Mouse (Mus musculus) embryonic facial prominence, embryonic 13.5 days (tissue): Measurements from ENCODE around the gene Kdelc2. TPM values are rescaled to one million over a fixed set of nuclear protein-coding genes. Genes with fewer than 3 reads are reported as not detected.

Experiments
- ATAC-seq: fragments of 200-750 bp; cut with Nextera tagmentation; 2 replicates; pipeline ENCODE4 v1.8.0; 2017; ENCODE audit warnings: low read depth; ENCODE audit not compliant: insufficient number of reproducible peaks, insufficient read depth, low FRiP score, low TSS enrichment
- H3K27ac ChIP-seq: fragments of 300-500 bp; sonication (generic); 2 replicates; pipeline ENCODE4 v1.5.1; 2015; ENCODE audit warnings: moderate library complexity, mild to moderate bottlenecking, inconsistent platforms
- H3K27me3 ChIP-seq: fragments of 300-500 bp; sonication (generic); 2 replicates; pipeline ENCODE4 v1.6.1; 2015; ENCODE audit warnings: mild to moderate bottlenecking, inconsistent platforms
- H3K36me3 ChIP-seq: fragments of 300-500 bp; sonication (generic); 2 replicates; pipeline ENCODE4 v1.6.1; 2015; ENCODE audit warnings: mild to moderate bottlenecking, inconsistent platforms
- H3K4me1 ChIP-seq: fragments of 300-500 bp; sonication (generic); 2 replicates; pipeline ENCODE4 v1.6.1; 2015; ENCODE audit warnings: inconsistent platforms
- H3K4me2 ChIP-seq: fragments of 300-500 bp; sonication (generic); 2 replicates; pipeline ENCODE4 v1.6.1; 2015; ENCODE audit warnings: moderate library complexity, mild to moderate bottlenecking, inconsistent platforms
- H3K4me3 ChIP-seq: fragments of 300-500 bp; sonication (generic); 2 replicates; pipeline ENCODE4 v1.5.1; 2015; ENCODE audit warnings: mild to moderate bottlenecking, inconsistent platforms
- H3K9ac ChIP-seq: fragments of 300-500 bp; sonication (generic); 2 replicates; pipeline ENCODE4 v1.6.1; 2015; ENCODE audit warnings: mild to moderate bottlenecking, inconsistent platforms
- H3K9me3 ChIP-seq: fragments of 300-500 bp; sonication (generic); 2 replicates; pipeline ENCODE4 v1.6.1; 2016; ENCODE audit warnings: inconsistent platforms
- WGBS: fragments of 180-500 bp; shearing (Covaris S2); methylation state at CpG from one replicate; pipeline ENCODE4 v1.1.7; 2015; ENCODE audit warnings: mixed read lengths; 5-methylcytosine and 5-hydroxymethylcytosine counted together
- polyA plus RNA-seq: library from polyadenylated mRNA; unstranded; fragments of >200 nt; fragmentation: Nextera tagmentation; extraction: Ambion mirVana; gene quantifications from 2 replicates; pipeline ENCODE4 v1.2.1, GENCODE M21; 2015

Gene Kdelc2
- polyA plus RNA-seq, 1 experiment from 2014 or later, result 20.7 TPM

GRCm38 (mm10) chr9:53389109-53389508, 5.3 kb downstream of the Kdelc2 start:
- H3K4me2 ChIP-seq, result no peak overlapping the region
- 93% methylated on average over 3 of the region's 3 CpGs for WGBS
- no peaks in the 10 kb centered on the region for H3K9me3 ChIP-seq
- no peak overlapping the region for H3K9ac ChIP-seq
- ATAC-seq, result no peak
- H3K27ac ChIP-seq, result no peak overlapping the region
- no peak overlapping the region for H3K4me3 ChIP-seq
- no peaks in the 10 kb centered on the region for H3K27me3 ChIP-seq
- peaks cover 9% of the 10 kb centered on the region for H3K4me1 ChIP-seq
- H3K36me3 ChIP-seq, result peaks cover 18% of the 10 kb centered on the region

GRCm38 (mm10) chr9:53390136-53390535, 6.3 kb downstream of the Kdelc2 start:
- no peaks in the 10 kb centered on the region for H3K27me3 ChIP-seq
- H3K4me1 ChIP-seq, result peaks cover 5% of the 10 kb centered on the region
- H3K4me2 ChIP-seq, result no peak overlapping the region
- H3K9me3 ChIP-seq, result no peaks in the 10 kb centered on the region
- H3K36me3 ChIP-seq, result peaks cover 18% of the 10 kb centered on the region
- H3K27ac ChIP-seq, result no peak overlapping the region
- 72% methylated on average over 7 of the region's 7 CpGs for WGBS
- H3K4me3 ChIP-seq, result no peak overlapping the region
- no peak overlapping the region for H3K9ac ChIP-seq
- ATAC-seq, result no peak

DNA sequence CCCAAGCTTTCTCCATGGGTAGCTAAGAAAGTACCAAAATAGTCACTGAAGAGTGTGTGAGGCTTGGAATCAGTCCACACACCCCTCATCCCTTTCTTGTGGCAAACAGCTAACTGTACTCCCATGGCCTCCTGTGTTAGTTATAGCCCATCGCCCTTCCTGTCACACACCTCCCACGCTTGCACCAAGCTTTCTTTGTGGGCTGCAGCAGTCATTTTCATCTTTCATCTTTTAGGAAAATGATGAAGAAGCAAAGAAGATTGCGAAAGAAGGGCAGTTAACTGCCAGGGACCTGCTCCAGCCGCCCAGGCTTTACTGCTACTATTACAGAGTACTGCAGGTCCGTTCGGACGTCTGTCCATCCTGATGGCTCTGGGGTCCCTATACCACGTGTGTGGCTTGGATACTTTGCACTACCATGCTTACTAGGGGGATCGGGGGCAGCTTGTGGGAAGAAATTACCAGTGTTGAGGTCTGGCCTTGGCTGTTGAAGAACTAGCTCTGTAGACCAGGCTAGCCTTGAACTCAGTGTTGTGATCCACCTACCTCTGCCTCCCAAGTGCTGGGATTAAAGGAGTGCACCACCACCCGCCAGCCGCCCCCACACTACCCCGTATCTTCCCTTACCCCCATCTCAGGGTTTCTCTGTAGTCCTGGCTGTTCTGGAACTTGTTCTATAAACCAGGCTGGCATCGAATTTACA, 14.0 kb downstream of the Kdelc2 start:
- Histone ChIP-seq H3K4me3 (no peak overlapping the region), H3K27ac (no peak overlapping the region), H3K9ac (no peak overlapping the region), H3K36me3 (peaks cover 5% of the 10 kb centered on the region; the same call in 1 of the 2 replicates), H3K4me1 (peaks cover 9% of the 10 kb centered on the region), H3K27me3 (no peaks in the 10 kb centered on the region), H3K9me3 (no peaks in the 10 kb centered on the region), H3K4me2 (no peak overlapping the region)
- 81% methylated on average over 13 of the region's 13 CpGs for WGBS
- ATAC-seq, result no peak

- peaks cover 14% of the 10 kb centered on the region for H3K4me1 ChIP-seq
- H3K9me3 ChIP-seq, result no peaks in the 10 kb centered on the region
- no peak for ATAC-seq
- no peaks in the 10 kb centered on the region for H3K27me3 ChIP-seq
- peaks cover 5% of the 10 kb centered on the region; the same call in 1 of the 2 replicates for H3K36me3 ChIP-seq
- WGBS, result 13% methylated on average over 5 of the region's 5 CpGs
- no peak overlapping the region for H3K4me2 ChIP-seq
- no peak overlapping the region for H3K9ac ChIP-seq
- no peak overlapping the region for H3K27ac ChIP-seq
- H3K4me3 ChIP-seq, result no peak overlapping the region
Observed at GRCm38 (mm10) chr9:53398388-53398700, 14.5 kb downstream of the Kdelc2 start.

DNA sequence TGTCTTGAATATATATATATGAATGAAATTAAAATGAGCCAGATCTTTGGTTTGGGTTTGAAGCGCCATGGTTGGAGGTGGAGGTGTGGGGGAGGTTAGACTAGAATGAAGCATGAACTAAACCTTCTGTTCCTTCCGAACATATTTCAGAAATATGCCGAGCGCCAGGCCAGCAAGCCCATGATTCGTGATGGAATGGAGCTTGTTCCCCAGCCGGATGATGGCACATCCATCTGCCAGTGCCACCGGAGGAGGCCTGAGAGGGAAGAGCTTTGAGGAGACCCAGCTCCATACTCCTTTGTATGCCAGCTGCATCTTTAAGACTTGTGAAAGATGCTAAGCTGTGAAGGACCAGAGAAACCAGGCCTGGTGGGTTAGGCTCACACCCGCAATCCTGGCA, 15.7 kb downstream of the Kdelc2 start:
- no peaks in the 10 kb centered on the region for H3K9me3 ChIP-seq
- H3K27ac ChIP-seq, result no peak overlapping the region
- no peaks in the 10 kb centered on the region for H3K27me3 ChIP-seq
- H3K36me3 ChIP-seq, result peaks cover 5% of the 10 kb centered on the region; the same call in 1 of the 2 replicates
- H3K4me2 ChIP-seq, result no peak overlapping the region
- no peak overlapping the region for H3K4me3 ChIP-seq
- WGBS, result 92% methylated on average over 8 of the region's 8 CpGs
- no peak overlapping the region for H3K9ac ChIP-seq
- no peak for ATAC-seq
- peaks cover 16% of the 10 kb centered on the region for H3K4me1 ChIP-seq

- 82% methylated on average over 4 of the region's 4 CpGs for WGBS
- Histone ChIP-seq H3K9me3 (no peaks in the 10 kb centered on the region), H3K36me3 (peaks cover 5% of the 10 kb centered on the region; the same call in 1 of the 2 replicates), H3K4me2 (no peak overlapping the region), H3K4me3 (no peak overlapping the region), H3K27ac (no peak overlapping the region), H3K4me1 (peaks cover 22% of the 10 kb centered on the region), H3K9ac (no peak overlapping the region), H3K27me3 (no peaks in the 10 kb centered on the region)
- no peak for ATAC-seq
Observed at GRCm38 (mm10) chr9:53400696-53401095, 16.9 kb downstream of the Kdelc2 start.

DNA sequence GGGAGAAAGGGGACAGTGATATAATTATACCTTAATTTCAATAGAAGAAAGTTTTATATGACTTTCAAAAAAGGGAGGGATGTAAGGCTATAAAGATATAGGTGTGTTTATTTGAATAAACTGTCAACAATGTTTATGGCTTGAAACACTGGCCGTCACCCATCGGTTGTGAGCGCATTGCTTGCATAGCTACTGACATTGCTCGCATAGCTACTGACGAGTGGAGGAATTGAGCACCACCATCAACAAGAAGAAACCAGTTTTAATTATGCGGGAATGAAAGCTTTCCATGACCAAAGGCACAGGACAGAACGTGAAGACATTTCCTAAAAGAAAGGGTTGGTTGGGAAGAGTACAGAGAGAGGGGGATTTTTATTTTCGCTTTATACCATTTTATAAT, 17.3 kb downstream of the Kdelc2 start:
- no peak for ATAC-seq
- H3K4me1 ChIP-seq, result peaks cover 22% of the 10 kb centered on the region
- no peaks in the 10 kb centered on the region for H3K27me3 ChIP-seq
- H3K36me3 ChIP-seq, result peaks cover 5% of the 10 kb centered on the region; the same call in 1 of the 2 replicates
- H3K9me3 ChIP-seq, result no peaks in the 10 kb centered on the region
- H3K4me2 ChIP-seq, result no peak overlapping the region
- H3K4me3 ChIP-seq, result no peak overlapping the region
- WGBS, result 79% methylated on average over 8 of the region's 8 CpGs
- no peak overlapping the region for H3K9ac ChIP-seq
- no peak overlapping the region for H3K27ac ChIP-seq

- peak within 1 kb of the TSS; percentile 14 for H3K4me3 ChIP-seq
- no peak for ATAC-seq
- H3K36me3 ChIP-seq, result peaks cover 5% of the 10 kb centered on the region; the same call in 1 of the 2 replicates
Observed at GRCm38 (mm10) chr9:53402291-53402711, 18.5 kb downstream of the Kdelc2 start, which contains the start of gene 4930550C14Rik. Gene 4930550C14Rik, plus strand, starts transcription at chr9:53402325.

GRCm38 (mm10) chr9:53402991-53403390, 19.2 kb downstream of the Kdelc2 start:
- no peak for ATAC-seq
- H3K27ac ChIP-seq, result peak overlapping the region; percentile 64
- H3K4me2 ChIP-seq, result peak overlapping the region; percentile 50

More at GRCm38 (mm10) chr9:53402291-53402711, 18.5 kb downstream of the Kdelc2 start, which contains the start of gene 4930550C14Rik:
- peak within 1 kb of the TSS; percentile 64 for H3K27ac ChIP-seq
- peak within 1 kb of the TSS; percentile 50 for H3K4me2 ChIP-seq
- peak within 1 kb of the TSS; percentile 44 for H3K9ac ChIP-seq
- WGBS, result 25% methylated on average over 11 of the region's 11 CpGs
- peaks cover 22% of the 10 kb centered on the region for H3K4me1 ChIP-seq
- no peaks in the 10 kb centered on the region for H3K9me3 ChIP-seq
- H3K27me3 ChIP-seq, result no peaks in the 10 kb centered on the region

DNA sequence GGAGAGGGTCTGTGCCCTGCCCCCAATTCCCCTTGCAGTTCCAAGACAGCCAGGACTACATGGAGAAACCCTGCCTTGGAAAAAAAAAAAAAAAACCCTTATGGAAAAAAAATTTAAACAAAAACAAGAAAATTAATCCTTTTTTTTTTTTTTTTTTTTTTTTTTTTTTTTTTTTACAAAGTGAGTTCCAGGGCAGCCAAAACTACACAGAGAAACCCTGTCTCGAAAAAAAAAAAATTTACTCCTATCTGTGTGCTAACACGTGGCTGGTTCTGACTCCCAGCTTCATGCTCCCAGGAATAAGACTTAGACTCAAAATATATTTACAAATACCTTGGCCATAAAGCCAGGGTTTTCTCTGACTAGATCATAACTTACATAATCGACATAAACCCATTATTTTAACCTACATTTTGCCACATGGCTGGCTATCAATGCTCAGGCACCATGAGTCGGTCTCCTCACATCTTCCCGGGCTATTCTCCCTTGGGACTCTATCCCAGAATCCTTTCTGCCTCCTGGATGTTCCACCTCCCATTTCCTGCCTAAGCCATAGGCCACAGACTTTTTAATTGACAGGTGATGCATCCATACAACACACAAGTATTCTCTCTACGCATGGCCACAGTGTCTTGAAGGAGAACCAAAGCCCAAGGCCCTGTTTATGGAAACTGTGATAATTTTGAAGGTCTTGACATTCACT, 20.4 kb downstream of the Kdelc2 start:
- H3K4me1 ChIP-seq, result peaks cover 22% of the 10 kb centered on the region
- H3K27ac ChIP-seq, result no peak overlapping the region
- WGBS, result 84% methylated on average over 6 of the region's 6 CpGs
- peak overlapping the region; percentile 60; the same call in 1 of the 2 replicates for H3K4me2 ChIP-seq
- ATAC-seq, result no peak
- no peaks in the 10 kb centered on the region for H3K27me3 ChIP-seq
- no peak overlapping the region for H3K9ac ChIP-seq
- H3K9me3 ChIP-seq, result no peaks in the 10 kb centered on the region
- no peak overlapping the region for H3K4me3 ChIP-seq
- H3K36me3 ChIP-seq, result peaks cover 5% of the 10 kb centered on the region; the same call in 1 of the 2 replicates

More at GRCm38 (mm10) chr9:53402991-53403390, 19.2 kb downstream of the Kdelc2 start:
- Histone ChIP-seq H3K4me1 (peaks cover 22% of the 10 kb centered on the region), H3K4me3 (0 out of 2 replicates have a peak overlapping the region, but pooled peaks have one; percentile 14), H3K9me3 (no peaks in the 10 kb centered on the region), H3K9ac (no peak overlapping the region), H3K36me3 (peaks cover 5% of the 10 kb centered on the region; the same call in 1 of the 2 replicates), H3K27me3 (no peaks in the 10 kb centered on the region)
- WGBS, result 51% methylated on average over 8 of the region's 8 CpGs

DNA sequence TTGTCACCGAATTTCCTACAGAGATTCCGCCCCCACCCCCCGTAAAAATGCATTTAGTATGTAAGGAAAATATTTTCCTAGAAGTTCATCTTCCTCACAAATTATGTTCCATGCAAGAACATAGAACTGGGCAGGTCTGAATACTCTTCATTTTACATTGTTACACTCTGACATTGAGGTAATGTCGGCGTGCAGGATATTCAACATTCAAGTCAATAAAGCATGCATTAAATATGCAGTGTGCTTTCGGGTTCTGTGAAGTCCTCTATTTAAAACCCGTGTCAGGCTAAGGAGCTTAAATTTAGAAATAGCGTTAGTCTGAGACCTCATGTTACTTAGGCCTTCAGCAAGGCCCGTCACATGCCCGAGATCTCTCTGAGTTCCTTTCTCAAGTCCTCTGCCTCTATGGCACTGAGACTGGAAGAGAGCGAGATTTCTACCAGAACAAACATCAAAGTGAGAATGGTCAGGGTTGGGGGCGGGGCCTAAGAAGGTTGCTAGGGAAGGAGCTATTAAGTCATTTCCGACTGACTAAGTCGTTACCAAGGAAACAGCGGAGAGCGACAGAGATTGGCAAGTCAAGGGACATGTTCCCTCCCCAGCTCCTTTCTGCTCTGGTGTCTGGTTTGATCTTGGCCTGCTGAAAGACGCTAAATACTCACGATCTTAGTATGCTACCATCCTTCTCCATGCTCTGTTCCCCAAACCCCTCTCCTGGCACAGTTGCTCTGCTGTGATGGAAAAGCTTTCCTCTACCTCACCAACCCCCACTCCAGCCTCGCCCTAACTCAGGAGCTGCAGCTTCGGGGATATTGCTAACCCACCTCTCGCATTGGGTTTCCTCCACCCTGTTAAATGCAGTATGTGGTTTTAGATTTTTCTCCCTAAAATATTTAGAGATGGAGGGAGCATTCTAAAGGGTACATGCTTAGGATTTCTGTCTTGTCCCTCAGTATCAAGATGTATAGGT, 21.2 kb downstream of the Kdelc2 start:
- WGBS, result 26% methylated on average over 21 of the region's 21 CpGs

More for the DNA sequence above, 21.2 kb downstream of the Kdelc2 start:
- Histone ChIP-seq H3K9me3 (no peaks in the 10 kb centered on the region), H3K36me3 (no peaks in the 10 kb centered on the region), H3K4me3 (peak overlapping the region; percentile 44), H3K4me1 (peaks cover 22% of the 10 kb centered on the region), H3K27me3 (no peaks in the 10 kb centered on the region), H3K4me2 (peak overlapping the region; percentile 60), H3K9ac (peak overlapping the region; percentile 66), H3K27ac (peak overlapping the region; percentile 78)
- peak; percentile 52 for ATAC-seq
